Mouse (Mus musculus): Measurements from ENCODE around the gene Slit3.

GRCm38 (mm10) chr11:35587174-35587959, 466.3 kb downstream of the Slit3 start:
- TF ChIP-seq POLR2A (IDR thresholded peaks at IDR 0.05; ENCODE audit: control insufficient read depth, extremely low read depth, insufficient read depth, low read length, poor library complexity): no peak
- no peak for TF ChIP-seq CTCF (IDR thresholded peaks at IDR 0.05; ENCODE audit: borderline replicate concordance, control insufficient read depth, extremely low read depth, insufficient read depth, low read length, poor library complexity)

Measured in thymus, adult 2 months (tissue).